Mouse (Mus musculus) neural tube, embryonic 14.5 days (tissue): Measurements from ENCODE around the gene Spata17. TPM values are rescaled to one million over a fixed set of nuclear protein-coding genes. Genes with fewer than 3 reads are reported as not detected.
A peak's percentile ranks its signal among the peaks of the same experiment; 100 is the strongest.

ENCODE experiments used
- ATAC-seq: fragments of 200-750 bp; cut with Nextera tagmentation; 2 replicates; pipeline ENCODE4 v1.8.0; 2017; ENCODE audit warnings: low read depth, mild to moderate bottlenecking, moderate TSS enrichment, moderate library complexity
- H3K27ac ChIP-seq: fragments of 300-500 bp; sonication (generic); 2 replicates; pipeline ENCODE4 v1.5.1; 2014; ENCODE audit warnings: low read depth, mild to moderate bottlenecking, control low read depth, low read length, moderate library complexity, mixed read lengths
- H3K27me3 ChIP-seq: fragments of 300-500 bp; sonication (generic); 2 replicates; pipeline ENCODE4 v1.6.1; 2014; ENCODE audit warnings: low read length; ENCODE audit not compliant: control insufficient read depth, insufficient read depth
- H3K36me3 ChIP-seq: fragments of 300-500 bp; sonication (generic); 2 replicates; pipeline ENCODE4 v1.6.1; 2014; ENCODE audit warnings: low read length, mixed read lengths; ENCODE audit not compliant: control insufficient read depth, insufficient read depth
- H3K4me1 ChIP-seq: fragments of 300-500 bp; sonication (generic); 2 replicates; pipeline ENCODE4 v1.6.1; 2014; ENCODE audit warnings: low read length; ENCODE audit not compliant: control insufficient read depth, insufficient read depth
- H3K4me2 ChIP-seq: fragments of 300-500 bp; sonication (generic); 2 replicates; pipeline ENCODE4 v1.6.1; 2014; ENCODE audit warnings: mild to moderate bottlenecking, low read depth, low read length, control low read depth
- H3K4me3 ChIP-seq: fragments of 300-500 bp; sonication (generic); 2 replicates; pipeline ENCODE4 v1.5.1; 2014; ENCODE audit warnings: low read depth, low read length, control low read depth, mixed read lengths
- H3K9ac ChIP-seq: fragments of 300-500 bp; sonication (generic); replicated peaks from 2 replicates; pipeline ENCODE4 v1.6.1; 2014; ENCODE audit warnings: low read depth, mild to moderate bottlenecking, control low read depth, low read length, mixed read lengths
- H3K9me3 ChIP-seq: fragments of 300-500 bp; sonication (generic); 2 replicates; pipeline ENCODE4 v1.6.1; 2016; ENCODE audit warnings: low read length; ENCODE audit not compliant: control insufficient read depth
- WGBS: fragments of 180-500 bp; shearing (Covaris S2); extraction: QIAGEN DNeasy Blood & Tissue Kit; methylation state at CpG from one replicate; pipeline ENCODE4 v1.1.7; 2014; 5-methylcytosine and 5-hydroxymethylcytosine counted together
- polyA plus RNA-seq: library from polyadenylated mRNA; unstranded; fragments of >200 nt; fragmentation: Nextera tagmentation; extraction: Ambion mirVana; gene quantifications from 2 replicates; pipeline ENCODE4 v1.2.1, GENCODE M21; 2014

The Spata17 gene
- polyA plus RNA-seq, 1 experiment from 2014 or later, result 1.6 TPM

DNA sequence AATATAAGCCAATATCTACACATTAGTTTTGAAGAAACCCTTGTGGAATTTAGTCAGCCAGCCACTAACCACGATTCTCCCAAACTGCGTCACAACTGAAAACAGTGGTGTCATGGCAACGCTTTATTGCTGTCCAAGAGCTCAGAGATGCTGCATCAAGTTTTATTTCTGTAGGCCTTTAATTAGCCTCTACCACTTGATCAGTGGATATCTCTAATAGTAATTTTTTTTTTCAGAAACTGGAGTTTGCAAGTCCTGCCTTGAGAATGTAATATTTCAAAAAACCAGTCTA, 138.3 kb downstream of the Spata17 start:
- H3K36me3 ChIP-seq, result no peaks in the 10 kb centered on the region
- H3K4me1 ChIP-seq, result peaks cover 4% of the 10 kb centered on the region; the same call in 1 of the 2 replicates
- H3K4me3 ChIP-seq, result no peak overlapping the region
- no peaks in the 10 kb centered on the region for H3K9me3 ChIP-seq
- no peak overlapping the region for H3K9ac ChIP-seq
- no peaks in the 10 kb centered on the region for H3K27me3 ChIP-seq
- H3K27ac ChIP-seq, result no peak overlapping the region
- WGBS, result 25% methylated on average over 3 of the region's 3 CpGs
- peak; percentile 56; the same call in 1 of the 2 replicates for ATAC-seq
- H3K4me2 ChIP-seq, result no peak overlapping the region

DNA sequence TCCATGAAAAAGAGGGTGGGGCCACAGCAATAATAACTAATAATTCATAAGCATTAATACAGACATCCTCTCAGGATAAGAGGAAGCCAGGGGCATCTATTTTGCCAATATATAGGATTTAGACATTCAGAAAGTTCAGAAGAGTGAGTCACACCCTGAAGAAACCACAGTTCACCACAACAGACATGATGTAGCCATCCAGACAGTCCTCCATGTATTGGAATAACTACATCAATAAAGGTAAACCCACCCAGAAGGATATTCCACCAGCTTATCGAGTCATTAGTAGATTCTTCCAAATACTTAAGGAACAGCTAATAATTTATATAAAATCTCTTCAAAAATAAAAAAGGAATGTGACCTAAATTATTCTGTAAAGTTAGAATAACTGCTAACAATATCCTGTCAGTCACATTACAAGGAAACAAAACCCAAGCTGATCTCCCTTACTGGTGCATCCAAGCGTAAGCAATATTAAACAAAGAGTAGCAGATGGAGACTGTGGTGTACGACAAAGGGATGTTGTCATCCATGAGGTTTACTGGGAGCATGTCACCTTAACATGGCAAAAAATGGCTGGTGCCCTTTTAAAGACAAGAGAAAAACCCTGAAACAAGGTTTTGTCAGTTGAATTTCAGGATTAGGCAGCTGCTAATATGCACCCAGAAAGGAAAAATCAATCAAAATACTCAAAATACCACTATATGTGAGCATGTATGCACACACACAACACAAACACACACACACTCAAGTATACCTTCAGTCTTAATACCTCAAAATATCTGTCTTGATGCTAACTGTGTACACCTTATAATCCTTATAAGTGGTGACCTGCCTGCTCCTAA, 138.8 kb downstream of the Spata17 start:
- H3K27me3 ChIP-seq, result no peaks in the 10 kb centered on the region

DNA sequence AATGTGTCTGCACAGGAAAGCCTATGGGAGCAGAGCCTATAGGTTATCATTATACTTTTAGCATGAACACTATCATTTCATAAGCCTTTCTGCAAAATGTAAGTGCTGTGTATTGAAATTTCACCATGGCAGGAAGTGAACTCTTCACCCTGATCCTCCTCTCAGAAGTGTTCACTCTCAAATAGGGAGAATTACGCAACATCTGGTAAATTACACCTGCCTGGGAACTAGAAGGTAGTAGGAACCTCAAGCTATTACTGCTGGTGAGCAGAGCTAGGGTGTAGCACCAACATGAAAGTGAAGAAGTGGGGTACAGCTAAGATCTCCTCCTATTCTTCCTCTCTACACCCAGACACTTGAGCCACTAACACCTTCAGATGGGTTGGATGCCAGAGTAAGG, 155.4 kb downstream of the Spata17 start:
- 91% methylated on average over 1 of the region's 1 CpGs for whole genome bisulfite sequencing
- Histone ChIP-seq H3K4me1 (no peaks in the 10 kb centered on the region), H3K9ac (no peak overlapping the region), H3K27ac (no peak overlapping the region), H3K27me3 (no peaks in the 10 kb centered on the region), H3K4me3 (no peak overlapping the region), H3K9me3 (no peaks in the 10 kb centered on the region), H3K4me2 (no peak overlapping the region), H3K36me3 (no peaks in the 10 kb centered on the region)
- ATAC-seq, result no peak

More for the DNA sequence above, 138.8 kb downstream of the Spata17 start:
- Histone ChIP-seq H3K9ac (no peak overlapping the region), H3K36me3 (no peaks in the 10 kb centered on the region), H3K4me2 (no peak overlapping the region), H3K4me1 (peaks cover 4% of the 10 kb centered on the region; the same call in 1 of the 2 replicates), H3K9me3 (no peaks in the 10 kb centered on the region), H3K27ac (no peak overlapping the region), H3K4me3 (no peak overlapping the region)
- no peak; the same call in 1 of the 2 replicates for ATAC-seq
- WGBS, result 34% methylated on average over 3 of the region's 3 CpGs

DNA sequence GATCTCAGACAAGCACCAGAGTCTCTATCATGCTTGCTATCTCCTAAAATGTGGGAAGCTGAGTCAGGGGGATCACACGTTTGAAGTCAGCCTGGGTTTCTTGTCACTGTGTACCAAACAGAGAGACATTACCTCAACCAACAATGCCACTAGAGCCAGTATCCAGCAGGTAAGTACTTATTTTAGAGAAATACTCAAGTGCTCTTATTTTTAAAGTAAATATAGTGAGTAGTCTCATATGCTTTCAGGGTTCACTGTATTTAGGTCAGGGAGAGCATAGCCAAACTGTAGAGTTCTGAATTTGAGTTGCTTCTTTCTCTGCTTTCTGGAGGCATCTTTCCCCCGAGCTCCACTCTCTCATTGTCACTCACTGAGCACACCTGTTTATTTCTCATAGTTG, 160.9 kb downstream of the Spata17 start:
- Histone ChIP-seq H3K4me1 (no peaks in the 10 kb centered on the region), H3K9ac (no peak overlapping the region), H3K9me3 (no peaks in the 10 kb centered on the region), H3K36me3 (no peaks in the 10 kb centered on the region), H3K4me2 (no peak overlapping the region), H3K27me3 (no peaks in the 10 kb centered on the region), H3K27ac (no peak overlapping the region), H3K4me3 (no peak overlapping the region)
- ATAC-seq, result no peak
- 87% methylated on average over 2 of the region's 2 CpGs for WGBS

DNA sequence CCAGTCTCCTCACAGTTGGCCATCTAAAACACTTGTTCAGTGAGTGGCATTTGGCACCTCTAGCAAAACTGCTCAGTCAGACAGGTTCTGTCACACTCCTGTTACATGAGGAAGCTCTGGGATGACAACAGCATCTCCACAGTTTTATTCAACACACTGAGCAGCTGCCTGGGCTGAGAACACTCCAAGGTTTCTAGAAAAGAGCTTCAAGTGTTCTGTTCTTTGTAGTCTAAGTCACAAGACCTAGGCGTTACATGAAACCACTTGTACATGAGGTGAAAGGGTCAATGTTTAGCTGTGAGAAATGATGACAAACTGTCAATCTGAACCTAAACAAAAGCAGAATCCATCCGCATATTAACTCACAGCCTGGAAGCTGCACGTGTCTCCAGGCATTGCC, 161.4 kb downstream of the Spata17 start:
- no peaks in the 10 kb centered on the region for H3K27me3 ChIP-seq
- H3K36me3 ChIP-seq, result no peaks in the 10 kb centered on the region
- no peak for ATAC-seq
- no peak overlapping the region for H3K4me3 ChIP-seq
- H3K9ac ChIP-seq, result no peak overlapping the region
- H3K9me3 ChIP-seq, result no peaks in the 10 kb centered on the region
- 88% methylated on average over 3 of the region's 3 CpGs for WGBS
- no peaks in the 10 kb centered on the region for H3K4me1 ChIP-seq
- no peak overlapping the region for H3K27ac ChIP-seq
- H3K4me2 ChIP-seq, result no peak overlapping the region

DNA sequence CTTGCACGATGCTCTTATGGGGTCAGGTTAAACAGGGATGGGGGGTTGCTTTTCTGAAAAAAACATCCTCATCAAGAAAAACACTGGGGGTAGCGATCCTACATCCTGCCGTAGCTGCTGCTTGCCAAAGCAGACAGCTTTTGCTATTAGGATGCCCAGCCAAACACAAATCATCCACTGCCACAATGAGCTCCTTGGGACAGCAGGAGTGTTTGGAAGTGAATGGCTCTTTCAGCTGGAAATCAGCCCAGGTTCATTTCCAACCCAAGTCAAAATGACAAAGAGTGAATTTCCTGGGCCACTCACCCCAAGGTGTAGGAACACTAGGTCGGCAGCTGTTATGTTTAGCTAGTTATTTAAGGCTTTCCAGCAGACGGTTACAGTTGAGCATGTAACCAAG, 162.7 kb downstream of the Spata17 start:
- Histone ChIP-seq H3K9me3 (no peaks in the 10 kb centered on the region), H3K4me1 (no peaks in the 10 kb centered on the region), H3K9ac (no peak overlapping the region), H3K4me2 (no peak overlapping the region), H3K27me3 (no peaks in the 10 kb centered on the region), H3K4me3 (no peak overlapping the region), H3K27ac (no peak overlapping the region), H3K36me3 (no peaks in the 10 kb centered on the region)
- no peak for ATAC-seq
- WGBS, result 26% methylated on average over 5 of the region's 5 CpGs

DNA sequence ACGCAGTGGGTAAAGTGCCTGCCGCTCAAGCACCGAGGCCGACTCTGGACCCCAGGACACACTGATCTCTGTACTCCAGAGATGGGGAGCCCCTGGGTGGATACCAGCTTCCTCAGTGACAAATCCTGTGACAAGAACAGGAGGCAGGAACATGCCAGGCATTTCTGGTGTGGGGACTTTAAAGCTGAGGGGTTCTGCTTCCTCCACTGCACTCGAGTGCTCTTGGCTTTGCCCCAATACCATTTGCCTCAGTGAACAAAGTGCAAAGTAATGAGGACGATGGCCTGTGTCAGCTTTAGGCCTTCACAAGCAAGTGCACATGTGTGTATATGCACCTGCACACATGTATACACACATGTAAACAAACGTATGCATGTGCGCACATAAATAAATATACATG, 164.0 kb downstream of the Spata17 start:
- H3K4me2 ChIP-seq, result no peak overlapping the region
- H3K27ac ChIP-seq, result no peak overlapping the region
- no peaks in the 10 kb centered on the region for H3K36me3 ChIP-seq
- H3K9me3 ChIP-seq, result no peaks in the 10 kb centered on the region
- H3K4me3 ChIP-seq, result no peak overlapping the region
- ATAC-seq, result no peak
- H3K4me1 ChIP-seq, result no peaks in the 10 kb centered on the region
- H3K27me3 ChIP-seq, result no peaks in the 10 kb centered on the region
- WGBS, result 88% methylated on average over 8 of the region's 8 CpGs
- no peak overlapping the region for H3K9ac ChIP-seq

DNA sequence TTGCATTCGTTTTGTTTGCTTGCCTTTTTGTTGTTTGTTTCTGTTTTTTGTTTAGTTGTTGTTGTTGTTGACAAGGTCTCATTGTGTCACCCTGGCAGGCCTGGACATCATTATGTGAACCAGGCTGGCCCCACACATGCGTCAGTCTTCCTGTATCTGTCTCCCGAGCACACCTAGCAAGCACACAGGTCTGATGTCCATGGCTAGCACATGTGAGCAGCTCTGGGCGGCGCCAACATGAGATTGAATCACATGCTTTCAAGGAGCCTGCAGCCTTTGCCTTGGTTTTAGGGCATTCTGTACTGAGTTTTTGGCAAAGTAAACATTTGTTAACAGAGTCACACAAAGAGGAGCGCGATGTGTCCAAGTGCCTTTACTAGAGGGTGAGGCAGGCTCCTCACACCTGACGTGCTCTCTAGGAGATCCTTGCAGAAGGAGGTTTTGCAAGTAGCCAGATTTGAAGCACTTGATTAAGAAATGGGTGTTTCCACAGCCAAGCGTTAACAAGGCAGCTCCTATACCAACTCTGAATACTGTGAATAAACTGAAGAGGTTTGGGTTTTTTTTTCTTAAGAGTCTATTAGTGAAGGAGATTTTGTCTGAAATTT, 166.5 kb downstream of the Spata17 start:
- Histone ChIP-seq H3K27me3 (no peaks in the 10 kb centered on the region), H3K4me1 (no peaks in the 10 kb centered on the region), H3K9me3 (no peaks in the 10 kb centered on the region), H3K36me3 (no peaks in the 10 kb centered on the region), H3K4me2 (no peak overlapping the region), H3K9ac (no peak overlapping the region), H3K4me3 (no peak overlapping the region), H3K27ac (no peak overlapping the region)
- WGBS, result 94% methylated on average over 9 of the region's 9 CpGs
- no peak for ATAC-seq

DNA sequence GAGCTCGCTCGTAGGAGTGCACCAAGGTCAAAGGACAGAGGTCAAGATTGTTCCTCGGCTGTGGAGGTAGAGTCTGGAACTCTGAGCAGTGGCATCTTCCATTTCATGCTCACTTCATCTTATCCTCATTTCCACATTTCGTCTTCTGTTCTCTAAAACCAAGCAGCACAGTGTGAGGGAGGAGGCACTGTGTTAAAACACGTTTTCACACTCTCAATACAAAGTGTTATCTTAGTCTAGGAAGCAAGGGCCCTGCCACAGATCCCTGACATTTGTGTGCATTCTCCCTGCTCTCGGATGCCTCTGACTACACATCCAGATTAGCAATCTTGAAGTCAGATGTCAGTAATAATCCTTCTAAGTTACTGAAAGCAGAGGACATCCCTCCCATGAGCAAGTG, 170.5 kb downstream of the Spata17 start:
- Histone ChIP-seq H3K4me3 (no peak overlapping the region), H3K27me3 (no peaks in the 10 kb centered on the region), H3K36me3 (no peaks in the 10 kb centered on the region), H3K9me3 (no peaks in the 10 kb centered on the region), H3K4me2 (no peak overlapping the region), H3K27ac (no peak overlapping the region), H3K4me1 (no peaks in the 10 kb centered on the region), H3K9ac (no peak overlapping the region)
- ATAC-seq, result no peak
- 67% methylated on average over 6 of the region's 6 CpGs for whole genome bisulfite sequencing
